Mouse (Mus musculus): ENCODE data around the gene Meis1.

DNA sequence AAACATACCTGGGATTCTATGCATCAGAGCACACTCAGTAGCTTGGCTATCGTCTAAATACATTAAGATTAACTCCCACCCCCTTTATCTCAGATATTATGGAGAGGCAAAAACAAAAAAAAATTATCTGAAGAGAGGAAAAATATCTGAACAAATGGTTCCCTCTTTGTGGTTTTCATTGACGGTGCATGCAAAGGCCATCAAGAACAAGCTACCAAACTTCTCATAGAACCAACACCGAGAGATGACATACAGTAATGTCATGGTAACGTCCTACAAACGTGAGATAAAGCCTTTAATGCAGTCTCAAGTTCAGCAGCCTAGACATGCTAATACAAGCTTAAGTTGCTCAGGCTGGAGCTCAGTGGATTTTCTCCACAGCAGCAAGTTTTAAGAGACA, 95.5 kb downstream of the Meis1 start:
- TF ChIP-seq CTCF (IDR thresholded peaks at IDR 0.05; ENCODE audit: insufficient read depth, low read depth, low read length) (no peak), POLR2A (IDR thresholded peaks at IDR 0.05; ENCODE audit: insufficient read depth, low read depth, low read length) (no peak)
